Mouse (Mus musculus): ENCODE data around the gene 5730409E04Rik. TPM values are rescaled to one million over a fixed set of nuclear protein-coding genes. Genes with fewer than 3 reads are reported as not detected.

5730409E04Rik gene
- total and polyA plus RNA-seq, 3 experiments: not detected

DNA sequence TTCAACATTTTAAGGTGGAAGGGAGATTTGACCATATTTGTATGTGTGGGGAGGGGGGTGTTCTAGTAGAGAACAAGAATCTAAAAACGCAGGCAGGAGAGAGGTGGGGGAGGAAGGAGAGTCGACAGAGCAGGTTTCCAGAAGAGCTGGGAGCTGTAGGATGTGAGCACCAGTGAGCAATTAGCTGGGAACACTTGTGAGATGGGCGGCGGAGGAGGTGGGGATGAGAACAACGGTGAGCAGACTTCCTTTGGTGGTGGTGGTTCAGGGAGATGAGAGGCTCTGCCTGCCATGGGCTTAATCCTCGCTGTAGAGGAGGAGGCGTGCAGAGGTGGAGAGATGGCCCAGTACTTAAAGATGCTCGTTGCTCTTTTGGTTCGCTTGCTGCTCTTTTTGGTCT is 32.3 kb downstream of the 5730409E04Rik start:
- no peaks in the 10 kb centered on the region for H3K36me3 ChIP-seq (replicated peaks)
- no peaks in the 10 kb centered on the region for H3K4me1 ChIP-seq (ENCODE audit: insufficient read depth, low read depth, low read length)
- ATAC-seq (ENCODE audit: extremely low read depth, insufficient number of reproducible peaks, low FRiP score, poor library complexity, severe bottlenecking) (no peak), DNase-seq (ENCODE audit: low spot score) (no peak)
- H3K9me3 ChIP-seq (replicated peaks): no peaks in the 10 kb centered on the region
- no peak overlapping the region for H3K4me3 ChIP-seq (ENCODE audit: low read depth, low read length)
- TF ChIP-seq CTCF (IDR thresholded peaks at IDR 0.05; ENCODE audit: low read depth, low read length) (no peak), GATA2 (IDR thresholded peaks at IDR 0.05; ENCODE audit: borderline replicate concordance, low read depth, low read length) (no peak), GATA1 (IDR thresholded peaks at IDR 0.05; ENCODE audit: borderline replicate concordance, low read length) (no peak), TAL1 (conservative IDR thresholded peaks at IDR 0.05; ENCODE audit: low read depth, low read length) (no peak), POLR2AphosphoS5 (IDR thresholded peaks at IDR 0.05; ENCODE audit: insufficient replicate concordance, low read depth, low read length) (no peak)
- H3K27me3 ChIP-seq (ENCODE audit: insufficient read depth, low read length): peaks cover 26% of the 10 kb centered on the region

GRCm38 (mm10) chr4:126643815-126644214 is 34.2 kb downstream of the 5730409E04Rik start:
- peaks cover 25% of the 10 kb centered on the region for H3K27me3 ChIP-seq (ENCODE audit: insufficient read depth, low read length)
- no peaks in the 10 kb centered on the region for H3K9me3 ChIP-seq (replicated peaks)
- no peaks in the 10 kb centered on the region for H3K36me3 ChIP-seq (replicated peaks)
- DNase-seq (ENCODE audit: low spot score) (no peak), ATAC-seq (ENCODE audit: extremely low read depth, insufficient number of reproducible peaks, low FRiP score, poor library complexity, severe bottlenecking) (no peak)
- H3K4me3 ChIP-seq (ENCODE audit: low read depth, low read length): no peak overlapping the region
- H3K4me1 ChIP-seq (ENCODE audit: insufficient read depth, low read depth, low read length): no peaks in the 10 kb centered on the region
- no peak for TF ChIP-seq GATA2 (IDR thresholded peaks at IDR 0.05; ENCODE audit: borderline replicate concordance, low read depth, low read length)

DNA sequence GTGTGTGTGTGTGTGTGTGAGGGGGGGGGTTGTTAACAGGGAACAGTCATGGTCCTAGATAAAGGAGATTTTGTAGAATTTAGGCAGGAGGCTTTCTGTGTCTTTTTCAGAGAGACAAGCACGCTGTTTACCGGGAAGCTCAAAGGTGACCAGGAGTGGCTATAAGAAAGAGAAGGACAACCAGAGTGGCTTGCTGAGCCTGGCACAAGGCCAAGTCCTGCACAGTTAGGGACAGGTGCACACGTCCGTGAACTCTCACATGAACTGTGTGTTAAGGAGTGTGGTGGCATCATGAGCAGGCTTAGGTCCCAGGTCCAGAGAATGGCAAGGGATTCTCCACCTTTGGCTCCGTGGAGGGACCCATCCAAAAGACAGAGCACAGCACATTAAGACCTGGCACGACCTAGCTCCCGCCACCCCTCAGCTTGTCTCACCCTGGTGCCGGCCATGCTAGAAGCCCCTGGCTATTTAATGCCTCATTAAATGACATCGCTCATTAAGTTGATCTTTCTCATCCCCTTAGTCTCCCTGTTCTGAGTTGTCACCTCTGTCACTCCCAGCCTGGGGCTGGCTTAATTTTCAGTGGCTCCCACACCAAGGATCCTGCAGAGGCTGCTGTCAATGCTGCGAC is 34.8 kb downstream of the 5730409E04Rik start:
- no peaks in the 10 kb centered on the region for H3K4me1 ChIP-seq (ENCODE audit: insufficient read depth, low read depth, low read length)
- no peaks in the 10 kb centered on the region for H3K9me3 ChIP-seq (replicated peaks)
- H3K4me3 ChIP-seq (ENCODE audit: low read depth, low read length): no peak overlapping the region
- TF ChIP-seq POLR2AphosphoS5 (IDR thresholded peaks at IDR 0.05; ENCODE audit: insufficient replicate concordance, low read depth, low read length): no peak
- TF ChIP-seq CTCF (IDR thresholded peaks at IDR 0.05; ENCODE audit: low read depth, low read length): no peak
- TF ChIP-seq GATA1 (IDR thresholded peaks at IDR 0.05; ENCODE audit: borderline replicate concordance, low read length): no peak
- no peak for TF ChIP-seq TAL1 (conservative IDR thresholded peaks at IDR 0.05; ENCODE audit: low read depth, low read length)
- no peak for TF ChIP-seq GATA2 (IDR thresholded peaks at IDR 0.05; ENCODE audit: borderline replicate concordance, low read depth, low read length)
- DNase-seq (ENCODE audit: low spot score) (no peak), ATAC-seq (ENCODE audit: extremely low read depth, insufficient number of reproducible peaks, low FRiP score, poor library complexity, severe bottlenecking) (no peak)
- peaks cover 20% of the 10 kb centered on the region for H3K27me3 ChIP-seq (ENCODE audit: insufficient read depth, low read length)
- H3K36me3 ChIP-seq (replicated peaks): no peaks in the 10 kb centered on the region

- no peak overlapping the region for H3K4me3 ChIP-seq (ENCODE audit: low read depth, low read length)
- no peaks in the 10 kb centered on the region for H3K9me3 ChIP-seq (replicated peaks)
- H3K27me3 ChIP-seq (ENCODE audit: insufficient read depth, low read length): peaks cover 12% of the 10 kb centered on the region; the same call in 1 of the 2 replicates
- TF ChIP-seq CTCF (IDR thresholded peaks at IDR 0.05; ENCODE audit: low read depth, low read length) (no peak), GATA2 (IDR thresholded peaks at IDR 0.05; ENCODE audit: borderline replicate concordance, low read depth, low read length) (no peak), GATA1 (IDR thresholded peaks at IDR 0.05; ENCODE audit: borderline replicate concordance, low read length) (no peak), POLR2AphosphoS5 (IDR thresholded peaks at IDR 0.05; ENCODE audit: insufficient replicate concordance, low read depth, low read length) (no peak), TAL1 (conservative IDR thresholded peaks at IDR 0.05; ENCODE audit: low read depth, low read length) (no peak)
- H3K36me3 ChIP-seq (replicated peaks): no peaks in the 10 kb centered on the region
- no peak for ATAC-seq (ENCODE audit: extremely low read depth, insufficient number of reproducible peaks, low FRiP score, poor library complexity, severe bottlenecking)
- H3K4me1 ChIP-seq (ENCODE audit: insufficient read depth, low read depth, low read length): no peaks in the 10 kb centered on the region
- no peak for DNase-seq (ENCODE audit: low spot score)
Measured at GRCm38 (mm10) chr4:126647996-126648910, 38.6 kb downstream of the 5730409E04Rik start.

DNA sequence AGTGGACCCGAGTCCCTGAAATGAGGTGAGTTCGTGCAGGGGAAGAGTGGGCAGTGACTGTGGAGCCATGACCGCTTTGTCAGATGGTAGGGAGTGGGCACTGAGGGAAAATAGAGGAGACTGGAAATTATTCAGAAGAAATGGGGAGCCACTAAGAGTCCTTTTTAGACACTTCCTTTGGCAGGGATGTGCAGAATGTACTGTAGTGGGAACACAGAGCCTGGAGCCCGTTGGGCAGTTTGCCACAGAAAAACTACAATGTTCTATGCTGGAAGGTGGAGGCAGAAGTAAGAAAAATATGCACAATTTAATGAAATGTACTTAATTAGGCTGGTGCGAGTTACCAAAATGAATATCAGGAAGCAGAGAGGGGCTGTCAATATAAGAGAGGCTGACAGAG is 43.5 kb downstream of the 5730409E04Rik start:
- TF ChIP-seq CTCF (IDR thresholded peaks at IDR 0.05; ENCODE audit: low read depth, low read length) (no peak), GATA2 (IDR thresholded peaks at IDR 0.05; ENCODE audit: borderline replicate concordance, low read depth, low read length) (no peak), TAL1 (conservative IDR thresholded peaks at IDR 0.05; ENCODE audit: low read depth, low read length) (no peak), POLR2AphosphoS5 (IDR thresholded peaks at IDR 0.05; ENCODE audit: insufficient replicate concordance, low read depth, low read length) (no peak), GATA1 (IDR thresholded peaks at IDR 0.05; ENCODE audit: borderline replicate concordance, low read length) (no peak)
- Histone ChIP-seq H3K27me3 (ENCODE audit: insufficient read depth, low read length) (peaks cover 15% of the 10 kb centered on the region), H3K9me3 (replicated peaks) (no peaks in the 10 kb centered on the region), H3K4me3 (ENCODE audit: low read depth, low read length) (no peak overlapping the region), H3K4me1 (ENCODE audit: insufficient read depth, low read depth, low read length) (no peaks in the 10 kb centered on the region), H3K36me3 (replicated peaks) (no peaks in the 10 kb centered on the region)
- DNase-seq (ENCODE audit: low spot score) (no peak), ATAC-seq (ENCODE audit: extremely low read depth, insufficient number of reproducible peaks, low FRiP score, poor library complexity, severe bottlenecking) (no peak)

DNA sequence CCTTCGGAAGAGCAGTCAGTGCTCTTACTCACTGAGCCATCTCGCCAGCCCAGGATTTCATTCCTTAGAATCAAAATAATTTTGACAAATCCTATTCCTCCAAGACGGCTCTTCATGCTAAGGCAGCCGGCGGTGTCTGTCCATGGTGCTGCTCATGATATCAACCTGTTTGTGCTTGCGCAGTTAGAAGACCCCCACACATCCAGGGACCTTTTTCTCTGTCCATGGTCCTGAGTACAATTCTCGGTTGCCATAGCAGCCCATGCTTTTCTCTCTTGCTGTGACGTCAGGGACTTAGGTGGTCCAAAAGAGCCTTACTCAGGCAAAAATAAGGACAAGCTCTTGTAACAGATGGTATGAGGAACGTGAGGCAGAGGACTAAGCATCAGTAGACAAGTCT is 45.7 kb downstream of the 5730409E04Rik start:
- peaks cover 17% of the 10 kb centered on the region for H3K27me3 ChIP-seq (ENCODE audit: insufficient read depth, low read length)
- H3K4me3 ChIP-seq (ENCODE audit: low read depth, low read length): no peak overlapping the region
- DNase-seq (ENCODE audit: low spot score) (peak; percentile 10), ATAC-seq (ENCODE audit: extremely low read depth, insufficient number of reproducible peaks, low FRiP score, poor library complexity, severe bottlenecking) (no peak)
- no peaks in the 10 kb centered on the region for H3K9me3 ChIP-seq (replicated peaks)
- TF ChIP-seq POLR2AphosphoS5 (IDR thresholded peaks at IDR 0.05; ENCODE audit: insufficient replicate concordance, low read depth, low read length) (no peak), GATA2 (IDR thresholded peaks at IDR 0.05; ENCODE audit: borderline replicate concordance, low read depth, low read length) (no peak), CTCF (IDR thresholded peaks at IDR 0.05; ENCODE audit: low read depth, low read length) (no peak), TAL1 (conservative IDR thresholded peaks at IDR 0.05; ENCODE audit: low read depth, low read length) (no peak), GATA1 (IDR thresholded peaks at IDR 0.05; ENCODE audit: borderline replicate concordance, low read length) (no peak)
- no peaks in the 10 kb centered on the region for H3K4me1 ChIP-seq (ENCODE audit: insufficient read depth, low read depth, low read length)
- no peaks in the 10 kb centered on the region for H3K36me3 ChIP-seq (replicated peaks)
